ENCODE assay signal across 12 mouse cellular contexts in genomic region chr9:61069553-61070314, GRCm38 (mm10).
DNase-seq lines count a peak whose midpoint lies in the region; ATAC-seq and TF ChIP-seq lines count a peak whose summit lies in the region.
"Had no signal": no experiment of that assay in that cellular context is flagged by ENCODE, and none has a peak within 500 bp of the region (broad histone marks: within the 10 kb centered on the region; RNA-seq: fewer than 3 reads in every experiment).

No protein-coding gene starts in this region.

- no peaks in the 10 kb centered on the region for H3K9me3 ChIP-seq in lung, embryonic 14.5 days (ENCODE audit: low read depth, low read length)
- H3K9me3 ChIP-seq in stomach, postnatal 0 days (ENCODE audit: control insufficient read depth, low read length), result no peaks in the 10 kb centered on the region
- H3K9me3 ChIP-seq: G1E; kidney, embryonic 15.5 days had no signal

- no peak overlapping the region for H3K4me3 ChIP-seq in lung, embryonic 14.5 days (ENCODE audit: low read depth, low read length)
- H3K4me3 ChIP-seq in stomach, postnatal 0 days (ENCODE audit: low read depth, low read length), result no peak overlapping the region
- H3K4me3 ChIP-seq: kidney, embryonic 15.5 days had no signal

- H3K9ac ChIP-seq in lung, embryonic 14.5 days, result no peak overlapping the region
- no peak overlapping the region for H3K9ac ChIP-seq in stomach, postnatal 0 days (ENCODE audit: low read length)
- H3K9ac ChIP-seq: kidney, embryonic 15.5 days had no signal

- no peak for TF ChIP-seq CTCF in lung, embryonic 14.5 days (IDR thresholded peaks at IDR 0.05; ENCODE audit: low read depth)
- TF ChIP-seq CTCF in stomach, postnatal 0 days (IDR thresholded peaks at IDR 0.05; ENCODE audit: low read depth), result 0 out of 2 replicates have a peak, but pooled peaks have one; percentile 13

- DNase-seq in lung, embryonic 14.5 days, result peak; percentile 17
- no peak for DNase-seq in lung, postnatal 10 days
- peak; percentile 58 for DNase-seq in embryo, embryonic 10.5 days (ENCODE audit: low spot score)
- peak; percentile 31 for DNase-seq in mesoderm, embryonic 11.5 days (ENCODE audit: low read depth, low spot score)
- DNase-seq in stomach, postnatal 0 days (ENCODE audit: low spot score), result no peak
- DNase-seq in adrenal gland, postnatal 4 days (ENCODE audit: low spot score in 2 of 2), result no peak
- DNase-seq in heart, postnatal 4 days, result no peak
- DNase-seq: adrenal gland, postnatal 36 days; lung, adult 18-20 months had no signal

- H3K27ac ChIP-seq in lung, embryonic 14.5 days (ENCODE audit: low read depth), result no peak overlapping the region
- H3K27ac ChIP-seq in stomach, postnatal 0 days (replicated peaks), result no peak overlapping the region
- H3K27ac ChIP-seq: kidney, embryonic 15.5 days had no signal

- no peak overlapping the region for H3K4me2 ChIP-seq in lung, embryonic 14.5 days
- no peak overlapping the region for H3K4me2 ChIP-seq in stomach, postnatal 0 days (replicated peaks; ENCODE audit: low read depth)
- H3K4me2 ChIP-seq: heart, embryonic 11.5 days; kidney, embryonic 15.5 days had no signal

- no peak for TF ChIP-seq EP300 in stomach, postnatal 0 days (optimal IDR thresholded peaks at IDR 0.05)

- 31% methylated on average over 13 of the region's 13 CpGs for WGBS in lung, embryonic 14.5 days
- WGBS in stomach, postnatal 0 days, result 48% methylated on average over 13 of the region's 13 CpGs

- H3K27me3 ChIP-seq in lung, embryonic 14.5 days (ENCODE audit: insufficient read depth, low read length), result no peaks in the 10 kb centered on the region
- no peaks in the 10 kb centered on the region for H3K27me3 ChIP-seq in stomach, postnatal 0 days (ENCODE audit: control insufficient read depth, insufficient read depth, low read length)

- no peak for ATAC-seq in lung, embryonic 14.5 days (ENCODE audit: insufficient read depth)
- ATAC-seq in stomach, postnatal 0 days (ENCODE audit: low FRiP score, low TSS enrichment), result no peak

- no peaks in the 10 kb centered on the region for H3K36me3 ChIP-seq in lung, embryonic 14.5 days (ENCODE audit: insufficient read depth)
- no peaks in the 10 kb centered on the region for H3K36me3 ChIP-seq in stomach, postnatal 0 days (ENCODE audit: control insufficient read depth, insufficient read depth, low read length)
- H3K36me3 ChIP-seq: G1E; kidney, embryonic 15.5 days had no signal

- H3K4me1 ChIP-seq in lung, embryonic 14.5 days (ENCODE audit: insufficient read depth), result no peaks in the 10 kb centered on the region
- 0 out of 2 replicates have a peak, but pooled peaks cover 2% of the 10 kb centered on the region for H3K4me1 ChIP-seq in stomach, postnatal 0 days (replicated peaks; ENCODE audit: control insufficient read depth, insufficient read depth)

Comparison
In these comparisons a context has a peak if more than half of its experiments do, and no peak if none do; other contexts are left out.
1. DNase-seq: peak in lung, embryonic 14.5 days (single experiment), embryo, embryonic 10.5 days (single experiment) and mesoderm, embryonic 11.5 days (single experiment); none in lung, postnatal 10 days (single experiment), stomach, postnatal 0 days (single experiment), adrenal gland, postnatal 4 days (0 of 2) and heart, postnatal 4 days (single experiment).